Mouse (Mus musculus): ENCODE data around the gene Spdya.
"Not testable (repeated sequence)": the region's sequence is repeated elsewhere in the genome, so short reads cannot be mapped to it uniquely, and the experiment has no call there.

Gene Spdya

GRCm38 (mm10) chr17:71636786-71637185 is 84.9 kb downstream of the Spdya start:
- no peak for DNase-seq

GRCm38 (mm10) chr17:71637750-71638265 is 85.9 kb downstream of the Spdya start:
- no peak for DNase-seq

GRCm38 (mm10) chr17:71639056-71639455 is 87.2 kb downstream of the Spdya start:
- DNase-seq = not testable (repeated sequence)

All from retina, postnatal 1 day (tissue).